Mouse (Mus musculus): ENCODE data around the gene Tfrc. TPM values are rescaled to one million over a fixed set of nuclear protein-coding genes. Genes with fewer than 3 reads are reported as not detected.

Gene Tfrc
- polyA plus RNA-seq, 1 experiment from 2014 or later = 52.5 TPM

- 78% methylated on average over 3 of the region's 3 CpGs for WGBS
- no peaks in the 10 kb centered on the region for H3K9me3 ChIP-seq (ENCODE audit: control insufficient read depth, low read length)
- H3K36me3 ChIP-seq (ENCODE audit: control insufficient read depth, insufficient read depth, low read length) = no peaks in the 10 kb centered on the region
- ATAC-seq (ENCODE audit: insufficient number of reproducible peaks, low FRiP score, low TSS enrichment, low read depth) (no peak), DNase-seq (ENCODE audit: low spot score) (no peak)
- no peaks in the 10 kb centered on the region for H3K27me3 ChIP-seq (ENCODE audit: control insufficient read depth, insufficient read depth, low read length)
- H3K4me2 ChIP-seq (ENCODE audit: low read depth, severe bottlenecking) = no peak overlapping the region
- no peak overlapping the region for H3K9ac ChIP-seq (ENCODE audit: low read length)
- H3K4me1 ChIP-seq (ENCODE audit: control insufficient read depth, insufficient read depth, low read length) = no peaks in the 10 kb centered on the region
- no peak overlapping the region for H3K4me3 ChIP-seq (ENCODE audit: low read depth, low read length)
- no peak overlapping the region for H3K27ac ChIP-seq (replicated peaks; ENCODE audit: low read depth, low read length)
Measured at GRCm38 (mm10) chr16:32602193-32602685, 6.5 kb upstream of the Tfrc start.

GRCm38 (mm10) chr16:32607562-32608343, 967 bp upstream of the Tfrc start:
- no peaks in the 10 kb centered on the region for H3K36me3 ChIP-seq (ENCODE audit: control insufficient read depth, insufficient read depth, low read length)
- no peak overlapping the region for H3K27ac ChIP-seq (replicated peaks; ENCODE audit: low read depth, low read length)
- no peak overlapping the region for H3K9ac ChIP-seq (ENCODE audit: low read length)
- 61% methylated on average over 7 of the region's 7 CpGs for WGBS
- H3K27me3 ChIP-seq (ENCODE audit: control insufficient read depth, insufficient read depth, low read length) = no peaks in the 10 kb centered on the region
- H3K4me2 ChIP-seq (ENCODE audit: low read depth, severe bottlenecking) = no peak overlapping the region
- no peak overlapping the region for H3K4me3 ChIP-seq (ENCODE audit: low read depth, low read length)
- peaks cover 5% of the 10 kb centered on the region; the same call in 1 of the 2 replicates for H3K4me1 ChIP-seq (ENCODE audit: control insufficient read depth, insufficient read depth, low read length)
- H3K9me3 ChIP-seq (ENCODE audit: control insufficient read depth, low read length) = no peaks in the 10 kb centered on the region
- ATAC-seq (ENCODE audit: insufficient number of reproducible peaks, low FRiP score, low TSS enrichment, low read depth) (no peak), DNase-seq (ENCODE audit: low spot score) (no peak)

GRCm38 (mm10) chr16:32608344-32608711, 392 bp upstream of the Tfrc start:
- H3K36me3 ChIP-seq (ENCODE audit: control insufficient read depth, insufficient read depth, low read length) = no peaks in the 10 kb centered on the region
- H3K4me1 ChIP-seq (ENCODE audit: control insufficient read depth, insufficient read depth, low read length) = peaks cover 5% of the 10 kb centered on the region; the same call in 1 of the 2 replicates
- peak overlapping the region; percentile 76 for H3K4me2 ChIP-seq (ENCODE audit: low read depth, severe bottlenecking)
- no peak for ATAC-seq (ENCODE audit: insufficient number of reproducible peaks, low FRiP score, low TSS enrichment, low read depth)
- no peak overlapping the region for H3K9ac ChIP-seq (ENCODE audit: low read length)
- no peak overlapping the region for H3K27ac ChIP-seq (replicated peaks; ENCODE audit: low read depth, low read length)
- H3K9me3 ChIP-seq (ENCODE audit: control insufficient read depth, low read length) = no peaks in the 10 kb centered on the region
- no peak for DNase-seq (ENCODE audit: low spot score)
- 8% methylated on average over 8 of the region's 8 CpGs for WGBS
- H3K4me3 ChIP-seq (ENCODE audit: low read depth, low read length) = peak overlapping the region; percentile 87
- H3K27me3 ChIP-seq (ENCODE audit: control insufficient read depth, insufficient read depth, low read length) = no peaks in the 10 kb centered on the region

- H3K4me2 ChIP-seq (ENCODE audit: low read depth, severe bottlenecking) = peak overlapping the region; percentile 76
- H3K36me3 ChIP-seq (ENCODE audit: control insufficient read depth, insufficient read depth, low read length) = no peaks in the 10 kb centered on the region
- H3K9ac ChIP-seq (ENCODE audit: low read length) = peak overlapping the region; percentile 82
- WGBS = under 1% methylated on average over 14 of the region's 14 CpGs
- ATAC-seq (ENCODE audit: insufficient number of reproducible peaks, low FRiP score, low TSS enrichment, low read depth) (no peak), DNase-seq (ENCODE audit: low spot score) (no peak)
- H3K9me3 ChIP-seq (ENCODE audit: control insufficient read depth, low read length) = no peaks in the 10 kb centered on the region
- peak overlapping the region; percentile 87 for H3K4me3 ChIP-seq (ENCODE audit: low read depth, low read length)
- no peaks in the 10 kb centered on the region for H3K27me3 ChIP-seq (ENCODE audit: control insufficient read depth, insufficient read depth, low read length)
- H3K27ac ChIP-seq (replicated peaks; ENCODE audit: low read depth, low read length) = peak overlapping the region; percentile 79
- H3K4me1 ChIP-seq (ENCODE audit: control insufficient read depth, insufficient read depth, low read length) = peaks cover 5% of the 10 kb centered on the region; the same call in 1 of the 2 replicates
Measured at GRCm38 (mm10) chr16:32609401-32609779, 670 bp downstream of the Tfrc start.

- ATAC-seq (ENCODE audit: insufficient number of reproducible peaks, low FRiP score, low TSS enrichment, low read depth) (no peak), DNase-seq (ENCODE audit: low spot score) (no peak)
- H3K4me3 ChIP-seq (ENCODE audit: low read depth, low read length) = peak overlapping the region; percentile 87; the same call in 1 of the 2 replicates
- H3K9me3 ChIP-seq (ENCODE audit: control insufficient read depth, low read length) = no peaks in the 10 kb centered on the region
- H3K27me3 ChIP-seq (ENCODE audit: control insufficient read depth, insufficient read depth, low read length) = no peaks in the 10 kb centered on the region
- 83% methylated on average over 5 of the region's 5 CpGs for WGBS
- peaks cover 2% of the 10 kb centered on the region; the same call in 1 of the 2 replicates for H3K36me3 ChIP-seq (ENCODE audit: control insufficient read depth, insufficient read depth, low read length)
- H3K27ac ChIP-seq (replicated peaks; ENCODE audit: low read depth, low read length) = no peak overlapping the region
- H3K9ac ChIP-seq (ENCODE audit: low read length) = no peak overlapping the region
- peaks cover 5% of the 10 kb centered on the region; the same call in 1 of the 2 replicates for H3K4me1 ChIP-seq (ENCODE audit: control insufficient read depth, insufficient read depth, low read length)
- peak overlapping the region; percentile 76; the same call in 1 of the 2 replicates for H3K4me2 ChIP-seq (ENCODE audit: low read depth, severe bottlenecking)
Measured at GRCm38 (mm10) chr16:32610460-32611255, 1.9 kb downstream of the Tfrc start.

- no peak overlapping the region for H3K27ac ChIP-seq (replicated peaks; ENCODE audit: low read depth, low read length)
- no peaks in the 10 kb centered on the region for H3K27me3 ChIP-seq (ENCODE audit: control insufficient read depth, insufficient read depth, low read length)
- peaks cover 5% of the 10 kb centered on the region; the same call in 1 of the 2 replicates for H3K4me1 ChIP-seq (ENCODE audit: control insufficient read depth, insufficient read depth, low read length)
- DNase-seq (ENCODE audit: low spot score) = no peak
- 79% methylated on average over 1 of the region's 1 CpGs for WGBS
- no peaks in the 10 kb centered on the region for H3K9me3 ChIP-seq (ENCODE audit: control insufficient read depth, low read length)
- ATAC-seq (ENCODE audit: insufficient number of reproducible peaks, low FRiP score, low TSS enrichment, low read depth) = no peak
- no peak overlapping the region for H3K9ac ChIP-seq (ENCODE audit: low read length)
- no peak overlapping the region for H3K4me3 ChIP-seq (ENCODE audit: low read depth, low read length)
- peaks cover 3% of the 10 kb centered on the region; the same call in 1 of the 2 replicates for H3K36me3 ChIP-seq (ENCODE audit: control insufficient read depth, insufficient read depth, low read length)
- no peak overlapping the region for H3K4me2 ChIP-seq (ENCODE audit: low read depth, severe bottlenecking)
Measured at GRCm38 (mm10) chr16:32612052-32612451, 3.3 kb downstream of the Tfrc start.

- DNase-seq (ENCODE audit: low spot score) = no peak
- Histone ChIP-seq H3K27ac (replicated peaks; ENCODE audit: low read depth, low read length) (no peak overlapping the region), H3K4me2 (ENCODE audit: low read depth, severe bottlenecking) (no peak overlapping the region), H3K9me3 (ENCODE audit: control insufficient read depth, low read length) (no peaks in the 10 kb centered on the region), H3K4me1 (ENCODE audit: control insufficient read depth, insufficient read depth, low read length) (peaks cover 5% of the 10 kb centered on the region; the same call in 1 of the 2 replicates), H3K9ac (ENCODE audit: low read length) (no peak overlapping the region), H3K4me3 (ENCODE audit: low read depth, low read length) (no peak overlapping the region), H3K27me3 (ENCODE audit: control insufficient read depth, insufficient read depth, low read length) (no peaks in the 10 kb centered on the region), H3K36me3 (ENCODE audit: control insufficient read depth, insufficient read depth, low read length) (peaks cover 3% of the 10 kb centered on the region; the same call in 1 of the 2 replicates)
- ATAC-seq (ENCODE audit: insufficient number of reproducible peaks, low FRiP score, low TSS enrichment, low read depth) = no peak
- 81% methylated on average over 3 of the region's 3 CpGs for WGBS
Measured at GRCm38 (mm10) chr16:32613269-32613834, 4.6 kb downstream of the Tfrc start.

- peaks cover 5% of the 10 kb centered on the region; the same call in 1 of the 2 replicates for H3K4me1 ChIP-seq (ENCODE audit: control insufficient read depth, insufficient read depth, low read length)
- H3K36me3 ChIP-seq (ENCODE audit: control insufficient read depth, insufficient read depth, low read length) = peaks cover 5% of the 10 kb centered on the region; the same call in 1 of the 2 replicates
- H3K27me3 ChIP-seq (ENCODE audit: control insufficient read depth, insufficient read depth, low read length) = no peaks in the 10 kb centered on the region
- H3K27ac ChIP-seq (replicated peaks; ENCODE audit: low read depth, low read length) = no peak overlapping the region
- no peak for ATAC-seq (ENCODE audit: insufficient number of reproducible peaks, low FRiP score, low TSS enrichment, low read depth)
- WGBS = 70% methylated on average over 4 of the region's 4 CpGs
- no peaks in the 10 kb centered on the region for H3K9me3 ChIP-seq (ENCODE audit: control insufficient read depth, low read length)
- no peak for DNase-seq (ENCODE audit: low spot score)
- no peak overlapping the region for H3K9ac ChIP-seq (ENCODE audit: low read length)
- no peak overlapping the region for H3K4me2 ChIP-seq (ENCODE audit: low read depth, severe bottlenecking)
- H3K4me3 ChIP-seq (ENCODE audit: low read depth, low read length) = no peak overlapping the region
Measured at GRCm38 (mm10) chr16:32614047-32614446, 5.3 kb downstream of the Tfrc start.

Data from limb, embryonic 11.5 days (tissue).